Mouse (Mus musculus) small intestine, adult 2 months (tissue): ENCODE data around the gene Prrt1.

ENCODE experiments used
- CTCF ChIP-seq: fragments of 200-500 bp; IDR thresholded peaks from 2 replicates; pipeline ENCODE4 v1.5.1; 2012; ENCODE audit warnings: low read depth, mild to moderate bottlenecking, control low read depth, inconsistent platforms, low read length, moderate library complexity, mixed read lengths; ENCODE audit not compliant: insufficient replicate concordance, insufficient read length; ENCODE audit errors: extremely low read depth
- POLR2A ChIP-seq: fragments of 200-500 bp; IDR thresholded peaks from 2 replicates; pipeline ENCODE4 v1.6.1; 2012; ENCODE audit warnings: low read depth, mild to moderate bottlenecking, control low read depth, inconsistent platforms, low read length, moderate library complexity

DNA sequence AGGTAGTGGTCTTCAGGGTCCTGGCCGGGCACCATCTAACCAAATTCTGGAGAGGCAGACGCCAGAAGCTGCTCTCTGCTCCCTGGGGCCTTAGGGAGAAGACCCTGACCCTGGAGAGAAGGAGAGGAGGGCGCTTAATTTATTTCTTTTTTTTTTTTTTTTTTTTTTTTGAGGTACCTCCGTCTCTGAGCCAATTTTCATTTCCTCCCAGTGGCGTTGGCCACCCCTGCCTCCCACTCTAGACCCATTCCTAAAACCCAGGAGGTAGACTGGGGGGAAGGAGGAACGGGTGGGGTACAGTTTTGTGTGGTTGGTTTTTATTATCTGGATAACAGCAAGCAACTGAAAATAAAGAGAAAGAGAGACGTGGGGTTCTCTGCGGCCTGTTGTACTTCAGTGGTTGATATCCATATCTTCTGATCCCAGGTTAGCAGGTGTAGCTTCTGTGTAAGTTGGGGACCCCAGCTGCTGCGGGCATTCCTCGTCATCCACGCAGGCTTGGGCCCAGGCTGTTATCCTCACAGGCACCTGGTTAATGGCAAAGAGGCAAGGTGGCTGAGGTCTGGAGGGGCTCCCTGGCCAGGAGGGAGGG lies 16.2 kb upstream of the Prrt1 start:
- TF ChIP-seq CTCF = no peak
- no peak for TF ChIP-seq POLR2A
